ENCODE assay signal across 17 mouse cellular contexts in genomic region chr7:28423018-28423417, GRCm38 (mm10). TPM values are rescaled to one million over a fixed set of nuclear protein-coding genes. Genes with fewer than 3 reads are reported as not detected.
"Had no signal": no experiment of that assay in that cellular context is flagged by ENCODE, and none has a peak within 500 bp of the region (broad histone marks: within the 10 kb centered on the region; RNA-seq: fewer than 3 reads in every experiment).

No protein-coding gene starts in this region.

- DNase-seq: lung, adult 18-20 months; lung, embryonic 14.5 days; lung, postnatal 10 days; lung, postnatal 4 days; midbrain, embryonic 14.5 days; retina, postnatal 1 day; right cerebral cortex, postnatal 14 days; thymus, adult 2 months; thymus, postnatal 25 days; thymus, postnatal 4 days had no signal

- H3K27me3 ChIP-seq: midbrain, embryonic 12.5 days; neural tube, embryonic 13.5 days; neural tube, embryonic 15.5 days; stomach, embryonic 15.5 days had no signal

- H3K9ac ChIP-seq: lung, embryonic 14.5 days; midbrain, embryonic 12.5 days; neural tube, embryonic 13.5 days; neural tube, embryonic 15.5 days; stomach, embryonic 15.5 days had no signal

- H3K27ac ChIP-seq: midbrain, embryonic 10.5 days; midbrain, embryonic 12.5 days; neural tube, embryonic 13.5 days; neural tube, embryonic 15.5 days; stomach, embryonic 15.5 days; stomach, postnatal 0 days had no signal

- H3K4me2 ChIP-seq: lung, embryonic 14.5 days; midbrain, embryonic 12.5 days; neural tube, embryonic 13.5 days; neural tube, embryonic 15.5 days; stomach, embryonic 15.5 days had no signal

- H3K9me3 ChIP-seq: midbrain, embryonic 10.5 days; midbrain, embryonic 12.5 days; neural tube, embryonic 13.5 days; neural tube, embryonic 15.5 days; stomach, embryonic 15.5 days had no signal

- H3K4me3 ChIP-seq: midbrain, embryonic 10.5 days; midbrain, embryonic 12.5 days; myocyte; neural tube, embryonic 13.5 days; neural tube, embryonic 15.5 days; stomach, embryonic 15.5 days had no signal

- H3K4me1 ChIP-seq: midbrain, embryonic 10.5 days; midbrain, embryonic 12.5 days; neural tube, embryonic 13.5 days; stomach, embryonic 15.5 days had no signal

RNA-seq across cellular contexts. Expression of gene Gmfg, which starts 14.2 kb away (rescaled TPM):
- polyA plus RNA-seq: myocyte had no signal

RNA-seq across cellular contexts. Expression of gene Lrfn1, which starts 28.8 kb away (rescaled TPM):
- polyA plus RNA-seq: myocyte had no signal
